In the genomic region with DNA sequence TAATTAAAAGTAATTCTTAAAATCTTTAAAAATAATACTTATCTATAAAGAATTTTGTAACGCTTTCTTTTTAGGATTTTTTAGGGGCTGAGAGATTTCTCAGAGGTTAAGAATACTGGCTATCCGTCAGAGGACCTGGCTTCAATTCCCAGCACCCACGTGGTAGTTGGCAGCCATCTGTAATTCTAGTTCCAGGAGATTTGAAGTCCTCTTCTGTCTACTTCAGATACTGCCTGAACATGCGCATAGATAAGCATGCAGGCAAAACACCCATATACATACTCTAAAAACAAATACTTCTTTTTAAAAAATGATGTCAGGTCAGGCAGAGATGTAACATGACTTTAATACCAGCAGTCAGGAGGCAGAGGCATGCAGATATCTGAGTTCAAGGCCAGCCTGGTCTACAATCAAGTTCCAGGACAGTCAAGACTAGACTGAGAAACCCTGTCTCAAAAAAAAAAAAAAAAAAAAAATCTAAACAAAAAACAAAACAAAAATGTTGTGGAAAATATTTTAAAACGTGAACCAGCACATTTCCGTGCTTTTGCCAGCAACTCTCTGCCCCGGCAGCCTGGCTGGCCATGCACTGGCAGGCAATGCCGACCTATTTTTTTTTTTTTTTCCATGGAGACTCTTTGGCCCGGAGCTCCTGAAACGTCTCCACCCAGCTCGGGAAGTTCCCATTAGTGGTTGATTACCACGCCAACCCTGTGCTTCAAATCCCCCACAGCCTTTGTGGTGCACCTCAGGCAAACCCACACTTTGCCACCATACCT, we compare ENCODE assay signal across 25 mouse cellular contexts. TPM values are rescaled to one million over a fixed set of nuclear protein-coding genes. Genes with fewer than 3 reads are reported as not detected.
DNase-seq lines count a peak whose midpoint lies in the region; ATAC-seq and TF ChIP-seq lines count a peak whose summit lies in the region.
"Had no signal": no experiment of that assay in that cellular context is flagged by ENCODE, and none has a peak within 500 bp of the region (broad histone marks: within the 10 kb centered on the region; RNA-seq: fewer than 3 reads in every experiment).

No protein-coding gene starts in this region.

- DNase-seq in liver, adult 2 months (ENCODE audit: extremely low read depth, low read depth, low spot score), result peak; percentile 19
- no peak for DNase-seq in liver, postnatal 0 days
- DNase-seq in ES-E14 (ENCODE audit: low read depth, low spot score) (no peak), R1 (ENCODE audit: low read depth, low spot score) (peak; percentile 14)
- DNase-seq in lung, postnatal 14 days, result no peak
- no peak for DNase-seq in spleen, postnatal 4 days (ENCODE audit: low spot score in 2 of 2)
- DNase-seq: adrenal gland, postnatal 14 days; cerebellum, adult 11 months; cerebellum, adult 2 months; cerebellum, adult 9-11 months; cerebellum, postnatal 25 days; forebrain, postnatal 0 days; gastrocnemius, postnatal 25 days; heart, adult 18-20 months; heart, postnatal 14 days; heart, postnatal 4 days had no signal

- no peaks in the 10 kb centered on the region for H3K4me1 ChIP-seq in liver, adult 2 months (ENCODE audit: control insufficient read depth, insufficient read depth, low read length)
- no peaks in the 10 kb centered on the region for H3K4me1 ChIP-seq in liver, postnatal 0 days (ENCODE audit: insufficient read depth)
- no peaks in the 10 kb centered on the region for H3K4me1 ChIP-seq in ES-E14 (ENCODE audit: control insufficient read depth in 2 of 2, insufficient read depth in 2 of 2, low read length in 2 of 2, poor library complexity in 1 of 2)
- H3K4me1 ChIP-seq: embryonic facial prominence, embryonic 12.5 days; embryonic facial prominence, embryonic 15.5 days; heart, embryonic 12.5 days; heart, embryonic 15.5 days; hindbrain, embryonic 12.5 days; hindbrain, embryonic 15.5 days had no signal

- no peaks in the 10 kb centered on the region for H3K79me2 ChIP-seq in liver, adult 2 months (ENCODE audit: control insufficient read depth, insufficient read depth, low read length)

- ATAC-seq in liver, postnatal 0 days, result no peak
- ATAC-seq: forebrain, embryonic 14.5 days; forebrain, postnatal 0 days; intestine, postnatal 0 days; Patski had no signal

- H3K4me2 ChIP-seq in liver, postnatal 0 days (ENCODE audit: low read depth, low read length), result no peak overlapping the region
- H3K4me2 ChIP-seq: embryonic facial prominence, embryonic 12.5 days; embryonic facial prominence, embryonic 15.5 days; heart, embryonic 12.5 days; heart, embryonic 15.5 days; hindbrain, embryonic 12.5 days; hindbrain, embryonic 15.5 days had no signal

- no peaks in the 10 kb centered on the region for H3K36me3 ChIP-seq in liver, adult 2 months (ENCODE audit: control insufficient read depth, insufficient read depth, low read length)
- no peaks in the 10 kb centered on the region for H3K36me3 ChIP-seq in liver, postnatal 0 days (replicated peaks; ENCODE audit: insufficient read depth, low read length)
- H3K36me3 ChIP-seq in ES-E14 (ENCODE audit: control insufficient read depth, insufficient read depth, low read length, poor library complexity, severe bottlenecking), result no peaks in the 10 kb centered on the region
- H3K36me3 ChIP-seq: embryonic facial prominence, embryonic 12.5 days; embryonic facial prominence, embryonic 15.5 days; heart, embryonic 12.5 days; heart, embryonic 15.5 days; hindbrain, embryonic 12.5 days; hindbrain, embryonic 15.5 days had no signal

- H3K9me3 ChIP-seq in liver, postnatal 0 days (ENCODE audit: low read length), result 0 out of 2 replicates have a peak, but pooled peaks cover 2% of the 10 kb centered on the region
- H3K9me3 ChIP-seq in ES-E14 (ENCODE audit: control insufficient read depth, insufficient read depth, low read depth, low read length), result no peaks in the 10 kb centered on the region
- H3K9me3 ChIP-seq: embryonic facial prominence, embryonic 12.5 days; embryonic facial prominence, embryonic 15.5 days; heart, embryonic 12.5 days; hindbrain, embryonic 12.5 days; hindbrain, embryonic 15.5 days had no signal

- H3K27me3 ChIP-seq in liver, adult 2 months (ENCODE audit: control insufficient read depth, insufficient read depth, low read length), result no peaks in the 10 kb centered on the region
- H3K27me3 ChIP-seq in liver, postnatal 0 days (ENCODE audit: insufficient read depth, low read length), result no peaks in the 10 kb centered on the region
- H3K27me3 ChIP-seq: embryonic facial prominence, embryonic 12.5 days; embryonic facial prominence, embryonic 15.5 days; heart, embryonic 12.5 days; heart, embryonic 15.5 days; hindbrain, embryonic 12.5 days; hindbrain, embryonic 15.5 days had no signal

- no peak overlapping the region for H3K9ac ChIP-seq in liver, adult 2 months (ENCODE audit: low read depth, low read length)
- no peak overlapping the region for H3K9ac ChIP-seq in liver, postnatal 0 days (replicated peaks)
- peak overlapping the region; percentile 65; the same call in 1 of the 2 replicates for H3K9ac ChIP-seq in ES-E14 (ENCODE audit: insufficient read depth, low read depth, low read length, poor library complexity, severe bottlenecking)
- H3K9ac ChIP-seq: embryonic facial prominence, embryonic 12.5 days; embryonic facial prominence, embryonic 15.5 days; forebrain, postnatal 0 days; heart, embryonic 12.5 days; heart, embryonic 15.5 days; hindbrain, embryonic 12.5 days; hindbrain, embryonic 15.5 days had no signal

- no peak for TF ChIP-seq CTCF in liver, adult 2 months (IDR thresholded peaks at IDR 0.05; ENCODE audit: low read depth, low read length)
- no peak for TF ChIP-seq CTCF in liver, postnatal 0 days (IDR thresholded peaks at IDR 0.05; ENCODE audit: low read depth)

- no peak overlapping the region for H3K4me3 ChIP-seq in liver, adult 2 months (ENCODE audit: insufficient read depth, low read depth, low read length)
- H3K4me3 ChIP-seq in liver, postnatal 0 days (ENCODE audit: low read depth, low read length), result no peak overlapping the region
- H3K4me3 ChIP-seq in ES-E14 (ENCODE audit: insufficient read depth in 1 of 2, low read depth in 1 of 2, low read length in 2 of 2, poor library complexity in 1 of 2, severe bottlenecking in 1 of 2), result peak overlapping the region; percentile 11 to 55
- H3K4me3 ChIP-seq: embryonic facial prominence, embryonic 12.5 days; embryonic facial prominence, embryonic 15.5 days; heart, embryonic 12.5 days; heart, embryonic 15.5 days; hindbrain, embryonic 12.5 days; hindbrain, embryonic 15.5 days had no signal

- TF ChIP-seq EP300 in liver, postnatal 0 days (IDR thresholded peaks at IDR 0.05; ENCODE audit: low read depth), result no peak

- H3K27ac ChIP-seq in liver, adult 2 months (replicated peaks; ENCODE audit: insufficient read depth, low read depth, low read length), result no peak overlapping the region
- H3K27ac ChIP-seq in liver, postnatal 0 days (ENCODE audit: low read depth), result no peak overlapping the region
- no peak overlapping the region for H3K27ac ChIP-seq in ES-E14 (ENCODE audit: insufficient read depth, low read depth, low read length, poor library complexity, severe bottlenecking)
- H3K27ac ChIP-seq: embryonic facial prominence, embryonic 12.5 days; embryonic facial prominence, embryonic 15.5 days; heart, embryonic 15.5 days; hindbrain, embryonic 12.5 days; hindbrain, embryonic 15.5 days had no signal

- in situ Hi-C loops in ES-E14 (cut with MboI; ENCODE audit: low sequenced_read_pairs in 2 of 2, unreplicated experiment in 2 of 2), result no loop called here

- no peak for TF ChIP-seq POLR2A in liver, adult 2 months (IDR thresholded peaks at IDR 0.05; ENCODE audit: extremely low read depth, insufficient read depth, low read length)

- 84% methylated on average over 12 of the region's 12 CpGs for WGBS in liver, adult 2 months
- WGBS in liver, postnatal 0 days (ENCODE audit: insufficient replicate concordance), result 82% methylated on average over 12 of the region's 12 CpGs

TF ChIP-seq in ES-E14, 5 proteins besides CTCF, POLR2A, EP300 and RAD21:
- TF ChIP-seq HCFC1 (IDR thresholded peaks at IDR 0.05; ENCODE audit: borderline replicate concordance, insufficient read depth, low read length) (no peak), ZNF384 (IDR thresholded peaks at IDR 0.05; ENCODE audit: low read depth, low read length) (peak; percentile 95)

RNA-seq across cellular contexts. Expression of a gene that starts 19.5 kb away (rescaled TPM):
- total RNA-seq in liver, adult 2 months (2014; rRNA removed), result 46.2 and 49.9 TPM in 2 replicates
- polyA plus RNA-seq in liver, adult 2 months (2012; rRNA removed), result 6.7 and 7.7 TPM in 2 replicates
- 36.7 and 38.5 TPM in 2 replicates for polyA plus RNA-seq in liver, postnatal 0 days (2015; fragmentation: Nextera tagmentation; extraction: Ambion mirVana)
- total RNA-seq in ES-E14 (2012; rRNA removed), result 21.1 and 23.8 TPM in 2 replicates

RNA-seq across cellular contexts. Expression of a gene that starts 44.6 kb away (rescaled TPM):
- total RNA-seq in liver, adult 2 months (2014; rRNA removed), result 14.7 and 16.5 TPM in 2 replicates
- polyA plus RNA-seq in liver, adult 2 months (2012; rRNA removed), result 18.0 and 19.0 TPM in 2 replicates
- polyA plus RNA-seq in liver, postnatal 0 days (2015; fragmentation: Nextera tagmentation; extraction: Ambion mirVana), result 5.8 and 10.0 TPM in 2 replicates
- 15.8 and 17.1 TPM in 2 replicates for total RNA-seq in ES-E14 (2012; rRNA removed)

Comparison
In these comparisons a context has a peak if more than half of its experiments do, and no peak if none do; other contexts are left out.
1. DNase-seq: peak in liver, adult 2 months (single experiment) and R1 (single experiment); none in liver, postnatal 0 days (single experiment), ES-E14 (single experiment), lung, postnatal 14 days (single experiment) and spleen, postnatal 4 days (0 of 2).
2. H3K4me3 ChIP-seq: peak in ES-E14 (2 of 2); none in liver, adult 2 months (single experiment) and liver, postnatal 0 days (single experiment).